Mouse (Mus musculus) kidney, postnatal 36 days (tissue): ENCODE measurements at regions not wholly inside any gene's neighbourhood (a gene's known extent, or its start where the extent isn't known, plus 50 kb on each side); places are given as distances from the start of the nearest gene placed in this dataset.

Experiments
- DNase-seq, 2 experiments: peaks; one replicate each; pipeline ENCODE4 v3.0.0; 2021 to 2022; ENCODE audit warnings: mixed read lengths in 2 of 2

DNA sequence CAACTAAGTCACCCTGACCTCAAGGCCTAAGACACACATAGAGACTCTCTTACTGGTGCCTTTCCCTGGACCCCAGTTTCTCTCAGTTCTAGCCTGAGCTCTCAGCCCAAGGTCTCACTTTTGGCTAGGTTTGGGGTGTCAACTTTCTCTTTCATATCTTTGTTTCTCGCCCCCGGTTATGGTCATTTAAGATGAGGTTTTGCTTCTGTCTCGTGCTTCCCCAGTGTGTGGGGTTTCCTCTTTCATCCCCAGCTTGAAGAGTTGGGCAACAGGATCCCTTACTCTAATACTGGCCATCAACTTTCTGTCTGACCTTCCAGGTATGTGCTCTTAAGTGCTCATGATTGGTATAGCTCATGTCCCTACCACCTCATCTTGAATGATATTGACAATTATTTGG lies 67.5 kb downstream of the Lmo4 start:
- DNase-seq, result no peak

- no peak for DNase-seq
Measured at GRCm38 (mm10) chr3:144136432-144136831, 68.6 kb downstream of the Lmo4 start.

GRCm38 (mm10) chr3:144135646-144136045 lies 69.4 kb downstream of the Lmo4 start:
- DNase-seq, result no peak

DNA sequence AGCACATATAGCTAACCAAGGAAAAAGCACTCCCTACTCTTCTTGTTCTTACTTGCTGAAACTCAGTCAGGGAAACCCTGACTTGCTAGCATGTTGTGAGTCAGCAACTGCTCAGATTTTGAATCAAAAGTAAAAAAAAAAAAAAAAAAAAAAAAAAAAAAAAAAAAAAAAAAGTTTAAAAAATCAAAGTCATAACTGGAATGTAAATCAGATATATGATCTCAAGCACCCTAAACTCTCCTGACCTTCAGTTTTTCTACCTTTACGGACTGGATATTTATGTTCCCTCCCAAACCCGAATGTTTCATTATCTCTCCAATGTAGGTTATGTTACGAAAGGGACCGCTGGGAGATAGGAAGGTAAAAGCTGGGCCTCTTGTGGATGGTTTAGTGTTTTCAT lies 77.0 kb downstream of the Lmo4 start:
- DNase-seq, result no peak

- peak in 1 of 2 experiments; percentile 22 for DNase-seq
Measured at GRCm38 (mm10) chr3:144124353-144124752, 80.7 kb downstream of the Lmo4 start.

GRCm38 (mm10) chr3:144123361-144124072 lies 81.5 kb downstream of the Lmo4 start:
- no peak for DNase-seq

DNA sequence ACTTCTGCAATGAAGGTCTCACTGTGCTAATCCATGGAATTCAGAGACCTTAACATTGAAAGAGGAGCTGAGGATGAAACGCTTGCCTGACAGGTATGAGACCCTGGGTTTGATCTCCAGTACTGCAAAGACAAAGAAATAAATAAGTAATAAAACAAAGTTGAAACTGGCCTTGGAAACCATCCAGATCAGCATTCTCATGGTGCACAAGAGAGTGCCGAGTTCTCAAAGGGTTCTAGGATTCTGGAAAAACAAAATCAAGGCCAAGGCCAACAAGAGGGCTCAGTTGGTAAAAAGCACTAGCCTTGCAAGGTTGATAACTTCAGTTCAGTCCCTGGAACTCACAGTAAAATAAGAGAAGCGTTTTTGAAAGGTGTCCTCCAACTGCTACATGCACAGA lies 85.9 kb downstream of the Lmo4 start:
- no peak for DNase-seq

- no peak for DNase-seq
Measured at GRCm38 (mm10) chr3:144113672-144114645, 91.1 kb downstream of the Lmo4 start.

- DNase-seq, result no peak
Measured at GRCm38 (mm10) chr3:144110331-144111080, 94.5 kb downstream of the Lmo4 start.

DNA sequence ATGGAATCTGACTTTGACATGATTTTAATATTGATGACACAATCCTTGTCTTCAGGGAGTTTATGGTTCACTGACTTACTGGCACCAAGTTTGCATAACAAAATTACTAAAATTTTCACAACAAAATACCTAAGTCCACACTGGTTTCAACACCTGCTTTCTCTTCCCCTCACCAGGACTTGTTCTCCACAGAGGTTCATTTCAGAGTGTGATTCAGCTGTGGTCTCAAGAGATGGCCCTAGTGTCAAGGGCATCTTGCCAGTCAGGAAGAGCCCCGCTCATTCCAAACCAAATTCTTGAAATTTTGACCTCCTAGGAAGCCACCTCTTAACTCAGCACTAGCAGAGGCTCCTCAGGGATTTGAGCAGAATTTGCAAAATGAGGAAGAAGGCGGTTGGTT lies 95.3 kb downstream of the Lmo4 start:
- DNase-seq, result no peak

DNA sequence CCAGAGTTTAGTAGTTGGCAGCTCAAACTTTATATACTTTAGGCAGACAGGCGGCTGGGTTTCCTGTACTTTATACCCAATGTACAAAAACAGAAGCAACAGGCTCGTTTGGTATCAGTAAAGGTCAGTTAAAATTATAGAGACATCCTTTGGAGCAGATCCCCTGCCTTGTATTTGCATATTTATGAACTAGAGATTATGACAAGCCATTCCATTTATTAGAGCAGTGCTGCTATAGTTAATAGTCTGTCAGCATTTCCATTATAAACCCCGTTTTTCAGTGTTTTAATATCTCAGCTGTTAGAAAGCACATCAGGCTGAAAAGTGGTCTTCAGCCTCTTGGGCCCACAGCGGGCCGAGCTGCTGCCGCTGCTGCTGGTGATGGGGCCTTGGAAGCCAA lies 96.7 kb downstream of the Lmo4 start:
- DNase-seq, result no peak

DNA sequence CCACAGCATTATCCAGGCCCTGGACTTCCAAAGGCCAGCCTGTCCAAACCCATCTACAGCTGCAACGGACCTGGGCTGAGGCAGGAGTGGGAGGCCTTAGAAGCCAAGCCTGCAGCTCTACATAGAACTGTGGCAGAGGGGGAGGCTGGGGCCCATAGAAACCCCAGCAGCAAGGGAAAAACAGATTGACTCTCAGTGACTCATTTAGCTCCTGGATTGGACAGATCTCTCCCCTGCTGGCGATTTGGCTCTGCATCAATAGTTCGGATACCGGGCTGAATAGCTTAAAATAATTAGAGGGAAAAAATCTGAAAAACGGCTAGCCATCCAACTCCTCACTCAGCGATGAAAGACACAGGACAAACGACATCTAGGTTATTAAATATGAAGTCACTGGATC lies 97.4 kb downstream of the Lmo4 start:
- no peak for DNase-seq

DNA sequence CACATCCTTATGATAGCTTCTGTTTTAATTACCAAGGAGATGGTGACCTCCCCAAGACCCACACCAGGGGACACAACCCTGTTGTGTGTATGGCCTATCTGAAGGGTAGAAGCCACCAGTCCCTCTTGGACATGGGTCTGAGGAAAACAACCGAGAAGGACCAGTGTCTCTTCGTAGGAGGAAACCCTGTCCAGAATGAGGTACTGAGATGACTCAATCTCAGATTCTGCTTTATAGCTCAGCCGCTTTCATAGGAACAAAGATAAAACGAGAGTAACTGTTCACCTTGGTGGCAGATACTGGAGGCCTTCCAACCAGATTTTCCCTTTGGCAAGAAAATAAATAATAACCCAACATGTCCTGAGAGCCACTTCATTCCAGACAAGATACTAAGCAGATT lies 100.7 kb downstream of the Lmo4 start:
- DNase-seq, result no peak

DNA sequence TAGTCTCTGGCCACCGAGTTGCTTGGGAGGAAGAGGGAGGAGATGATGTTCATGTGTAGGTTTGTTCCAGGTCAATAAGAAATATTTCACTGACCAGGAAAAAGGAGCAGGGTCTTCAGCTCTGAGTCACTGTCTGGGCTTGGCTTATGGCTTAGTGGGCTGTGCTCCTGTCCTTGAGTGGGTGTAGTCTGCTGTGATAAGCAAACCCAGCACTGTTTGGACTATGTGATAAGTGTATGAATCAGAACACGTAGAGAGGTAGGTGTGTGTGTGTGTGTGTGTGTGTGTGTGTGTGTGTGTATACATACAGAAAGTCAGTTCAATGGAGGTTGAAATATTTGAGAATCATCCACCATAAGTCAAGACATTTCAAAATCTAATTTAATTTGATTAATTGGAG lies 105.6 kb downstream of the Lmo4 start:
- no peak for DNase-seq

- no peak for DNase-seq
Measured at GRCm38 (mm10) chr3:144098762-144099161, 106.3 kb downstream of the Lmo4 start.

GRCm38 (mm10) chr3:144091231-144091630 lies 113.8 kb downstream of the Lmo4 start:
- DNase-seq, result no peak

GRCm38 (mm10) chr3:144089790-144090256 lies 115.2 kb downstream of the Lmo4 start:
- no peak for DNase-seq

DNA sequence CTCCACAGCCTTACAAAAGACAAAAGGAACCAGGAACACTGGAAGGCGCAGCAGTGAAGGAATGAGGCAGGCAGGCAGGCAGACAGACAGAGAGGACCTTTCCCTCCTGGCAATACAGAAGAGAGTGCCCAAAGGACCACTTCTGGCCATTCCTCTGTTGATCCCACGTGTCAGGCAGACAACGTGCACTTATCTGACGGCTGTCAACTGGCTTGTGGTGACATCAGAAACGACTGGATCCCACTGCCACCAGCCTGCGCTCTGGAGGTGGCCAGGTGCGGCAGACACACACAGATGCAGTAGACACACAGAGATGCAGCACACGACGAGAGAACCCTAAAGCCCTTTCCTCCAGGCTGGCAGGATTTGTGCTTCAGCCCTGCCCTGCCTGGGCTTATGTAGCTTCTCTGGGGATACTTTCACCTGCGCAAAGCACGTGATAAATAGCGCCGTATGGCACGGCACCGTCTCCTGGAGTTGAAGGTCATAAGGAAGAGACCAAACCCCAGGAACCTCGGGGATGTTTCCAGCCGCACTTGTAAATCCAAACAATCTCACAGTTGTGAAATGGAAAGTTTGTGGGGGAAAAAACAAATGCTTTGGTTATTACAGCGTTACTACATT lies 116.6 kb downstream of the Lmo4 start:
- DNase-seq, result no peak

DNA sequence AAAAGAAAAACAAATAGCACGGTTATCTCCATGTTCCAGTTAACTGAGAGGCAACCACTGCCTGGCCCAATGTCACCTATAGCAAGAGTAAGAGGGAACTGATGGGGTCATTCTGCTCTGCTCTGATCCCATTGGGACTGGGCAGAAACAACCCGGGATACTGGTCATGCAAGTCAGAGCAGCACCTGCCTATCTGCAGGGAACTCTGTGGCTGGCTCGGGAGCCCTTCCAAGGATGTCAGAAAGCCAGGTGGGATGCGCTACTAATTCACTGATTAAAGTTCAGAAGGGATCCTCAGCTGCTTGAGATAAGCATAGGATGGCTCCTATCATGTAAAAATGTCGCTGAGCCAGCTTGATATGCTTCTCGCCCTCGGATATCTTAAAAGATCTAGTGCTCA lies 117.2 kb downstream of the Lmo4 start:
- DNase-seq, result no peak

- no peak for DNase-seq
Measured at GRCm38 (mm10) chr3:144086176-144086575, 118.8 kb downstream of the Lmo4 start.

DNA sequence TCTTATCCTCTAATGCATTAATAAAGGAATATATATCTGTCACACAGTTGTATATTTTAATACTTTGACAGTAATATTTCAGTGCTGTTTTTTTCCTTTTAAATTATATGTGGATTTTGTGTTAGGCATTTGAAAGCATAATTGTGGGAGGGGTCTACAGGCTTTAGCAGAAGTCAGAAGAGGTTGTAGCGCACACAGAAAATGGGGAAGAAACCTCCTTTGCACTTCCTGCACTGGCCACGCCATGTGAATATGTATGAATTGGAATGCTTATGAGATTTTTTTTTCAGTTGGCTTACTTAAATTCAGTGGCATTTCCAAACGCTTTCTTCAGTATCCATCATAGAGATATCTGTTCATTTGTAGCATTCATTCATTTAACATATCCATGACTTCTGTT lies 125.1 kb downstream of the Lmo4 start:
- DNase-seq, result no peak

GRCm38 (mm10) chr3:144078198-144078935 lies 126.7 kb downstream of the Lmo4 start:
- no peak for DNase-seq
